Mouse (Mus musculus) MEL-GATA-1-ER (cell line): ENCODE data around the gene Atf6b.

ENCODE experiments used
- DNase-seq: peaks from one replicate; pipeline ENCODE4 v3.0.0-alpha.2; 2012; ENCODE audit warnings: low read depth; ENCODE audit errors: extremely low read depth

The Atf6b gene

DNA sequence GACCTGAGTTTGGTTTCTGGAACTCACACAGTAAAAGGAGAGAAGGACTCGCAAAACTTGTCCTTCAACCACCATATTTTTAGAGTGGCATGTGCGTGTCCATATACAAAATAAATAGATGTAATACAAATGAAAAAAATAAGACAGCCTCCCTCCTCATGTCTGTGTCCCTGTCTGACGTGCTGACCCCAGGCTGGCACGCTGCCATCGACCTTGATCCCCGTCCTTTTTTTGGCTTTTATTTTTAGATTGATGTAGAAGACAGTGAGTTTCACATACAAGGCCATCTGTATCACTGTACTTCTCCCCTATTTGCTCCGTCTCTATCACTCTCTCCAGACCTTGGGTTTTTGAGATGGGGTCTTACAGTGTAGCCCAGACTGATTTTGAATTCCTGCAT, 17.5 kb downstream of the Atf6b start:
- DNase-seq, result no peak

DNA sequence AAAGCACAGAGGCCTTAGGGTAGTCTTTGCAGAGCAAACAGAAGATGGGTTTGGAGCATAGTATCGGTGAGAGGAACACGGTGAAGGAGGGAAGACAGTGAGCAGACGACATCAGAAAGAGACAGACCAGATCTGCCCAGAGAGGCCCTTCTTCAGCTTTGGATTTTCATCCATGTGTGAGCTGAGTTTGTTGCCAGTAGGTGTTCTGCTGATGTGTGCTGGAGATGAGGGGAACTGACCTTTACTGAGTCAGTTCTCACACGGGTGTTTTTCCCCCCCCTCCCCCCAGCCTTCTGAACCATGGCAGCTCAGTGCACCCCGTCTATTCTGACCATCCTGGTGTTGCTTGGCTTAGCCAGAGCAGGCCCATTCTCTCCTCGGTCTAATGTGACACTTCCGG, 23.3 kb downstream of the Atf6b start, which contains the start of gene Tnxb:
Tnxb (plus strand) TSS at position 301 of the 400 bp plus-strand sequence.
- no peak for DNase-seq

DNA sequence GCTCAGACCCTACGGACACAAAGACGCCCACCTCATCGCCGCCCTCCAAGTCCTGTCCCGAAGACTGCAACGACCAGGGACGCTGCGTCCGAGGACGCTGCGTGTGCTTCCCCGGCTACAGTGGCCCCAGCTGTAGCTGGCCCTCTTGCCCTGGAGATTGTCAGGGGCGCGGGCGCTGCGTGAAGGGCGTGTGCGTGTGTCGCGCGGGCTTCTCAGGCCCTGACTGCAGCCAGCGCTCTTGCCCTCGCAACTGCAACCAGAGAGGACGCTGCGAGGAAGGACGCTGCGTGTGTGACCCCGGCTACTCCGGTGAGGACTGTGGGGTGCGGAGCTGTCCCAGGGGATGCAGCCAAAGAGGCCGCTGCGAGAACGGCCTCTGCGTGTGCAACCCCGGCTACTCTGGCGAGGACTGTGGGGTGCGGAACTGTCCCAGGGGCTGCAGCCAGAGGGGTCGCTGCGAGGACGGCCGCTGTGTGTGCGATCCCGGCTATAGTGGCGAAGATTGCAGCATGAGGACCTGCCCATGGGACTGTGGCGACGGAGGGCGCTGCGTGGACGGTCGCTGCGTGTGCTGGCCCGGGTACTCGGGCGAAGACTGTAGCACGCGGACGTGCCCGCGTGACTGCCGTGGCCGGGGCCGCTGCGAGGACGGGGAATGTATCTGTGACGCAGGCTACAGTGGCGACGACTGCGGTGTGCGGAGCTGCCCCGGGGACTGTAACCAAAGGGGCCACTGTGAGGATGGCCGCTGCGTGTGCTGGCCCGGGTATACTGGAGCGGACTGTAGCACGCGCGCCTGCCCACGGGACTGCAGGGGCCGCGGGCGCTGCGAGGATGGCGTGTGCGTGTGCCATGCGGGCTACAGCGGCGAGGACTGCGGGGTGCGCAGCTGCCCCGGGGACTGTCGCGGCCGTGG, 24.5 kb downstream of the Atf6b start:
- DNase-seq, result no peak

DNA sequence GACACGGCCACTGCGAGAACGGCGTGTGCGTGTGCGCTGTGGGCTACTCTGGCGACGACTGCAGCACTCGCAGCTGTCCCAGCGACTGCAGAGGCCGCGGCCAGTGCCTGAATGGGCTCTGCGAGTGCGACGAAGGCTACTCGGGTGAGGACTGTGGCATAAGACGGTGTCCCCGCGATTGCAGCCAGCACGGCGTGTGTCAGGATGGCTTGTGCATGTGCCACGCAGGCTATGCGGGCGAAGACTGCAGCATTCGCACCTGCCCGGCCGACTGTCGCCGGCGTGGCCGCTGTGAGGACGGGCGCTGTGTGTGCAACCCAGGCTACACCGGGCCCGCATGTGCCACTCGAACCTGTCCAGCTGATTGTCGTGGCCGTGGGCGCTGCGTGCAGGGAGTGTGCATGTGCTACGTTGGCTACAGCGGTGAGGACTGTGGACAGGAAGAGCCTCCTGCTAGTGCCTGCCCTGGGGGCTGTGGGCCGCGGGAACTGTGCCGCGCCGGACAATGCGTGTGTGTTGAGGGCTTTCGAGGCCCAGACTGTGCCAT, 25.4 kb downstream of the Atf6b start:
- no peak for DNase-seq

DNA sequence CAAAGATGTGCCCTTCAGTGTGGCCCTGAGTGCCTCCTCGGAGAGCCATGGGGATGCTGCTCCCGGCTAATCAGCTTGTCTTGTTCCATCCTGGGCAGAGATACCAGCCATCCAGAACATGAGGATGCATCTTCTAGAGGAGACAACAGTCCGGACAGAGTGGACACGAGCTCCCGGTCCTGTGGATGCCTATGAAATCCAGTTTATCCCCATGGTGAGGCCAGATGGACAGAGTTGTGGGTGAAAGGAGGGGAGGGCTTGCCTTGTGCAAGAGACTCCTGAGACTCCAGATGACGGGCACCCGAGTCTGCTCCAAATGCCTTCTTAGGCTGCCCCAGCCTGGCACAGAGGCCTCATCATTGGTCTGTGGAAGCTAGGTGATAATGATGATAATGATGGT, 26.2 kb downstream of the Atf6b start:
- DNase-seq, result no peak

DNA sequence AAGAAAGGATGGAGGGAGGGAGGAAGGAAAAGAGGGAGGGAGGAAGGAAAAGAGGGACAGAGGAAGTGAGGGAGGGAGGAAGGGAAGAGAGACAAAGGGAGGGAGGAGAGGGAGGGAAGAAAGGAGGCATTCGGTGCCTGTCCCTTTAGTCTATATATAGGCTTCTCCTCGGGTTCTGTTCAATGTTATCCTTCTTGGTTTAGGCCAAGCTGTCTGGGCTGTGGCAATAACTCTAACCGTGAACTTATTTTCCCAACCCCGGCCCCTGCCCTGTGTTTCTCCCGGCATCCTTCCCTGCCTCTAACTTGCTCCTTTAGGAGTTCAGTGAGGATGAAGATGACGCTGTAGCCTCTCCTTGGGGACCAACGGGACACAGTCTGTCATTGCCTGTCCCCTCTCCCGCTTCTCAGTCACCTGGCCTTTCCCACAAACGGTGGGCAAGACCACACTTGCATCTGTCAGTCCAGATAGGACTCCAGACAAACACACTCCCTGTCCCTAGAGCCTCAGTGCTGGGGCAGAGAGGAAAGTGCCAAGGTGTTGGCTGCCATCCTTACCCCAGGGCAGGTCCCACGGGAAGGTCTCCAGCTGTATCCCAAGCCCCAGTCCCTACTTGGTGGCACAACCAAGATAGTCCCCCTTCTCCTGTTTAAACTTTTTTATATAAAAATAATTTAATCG, 27.7 kb downstream of the Atf6b start:
- DNase-seq, result no peak

DNA sequence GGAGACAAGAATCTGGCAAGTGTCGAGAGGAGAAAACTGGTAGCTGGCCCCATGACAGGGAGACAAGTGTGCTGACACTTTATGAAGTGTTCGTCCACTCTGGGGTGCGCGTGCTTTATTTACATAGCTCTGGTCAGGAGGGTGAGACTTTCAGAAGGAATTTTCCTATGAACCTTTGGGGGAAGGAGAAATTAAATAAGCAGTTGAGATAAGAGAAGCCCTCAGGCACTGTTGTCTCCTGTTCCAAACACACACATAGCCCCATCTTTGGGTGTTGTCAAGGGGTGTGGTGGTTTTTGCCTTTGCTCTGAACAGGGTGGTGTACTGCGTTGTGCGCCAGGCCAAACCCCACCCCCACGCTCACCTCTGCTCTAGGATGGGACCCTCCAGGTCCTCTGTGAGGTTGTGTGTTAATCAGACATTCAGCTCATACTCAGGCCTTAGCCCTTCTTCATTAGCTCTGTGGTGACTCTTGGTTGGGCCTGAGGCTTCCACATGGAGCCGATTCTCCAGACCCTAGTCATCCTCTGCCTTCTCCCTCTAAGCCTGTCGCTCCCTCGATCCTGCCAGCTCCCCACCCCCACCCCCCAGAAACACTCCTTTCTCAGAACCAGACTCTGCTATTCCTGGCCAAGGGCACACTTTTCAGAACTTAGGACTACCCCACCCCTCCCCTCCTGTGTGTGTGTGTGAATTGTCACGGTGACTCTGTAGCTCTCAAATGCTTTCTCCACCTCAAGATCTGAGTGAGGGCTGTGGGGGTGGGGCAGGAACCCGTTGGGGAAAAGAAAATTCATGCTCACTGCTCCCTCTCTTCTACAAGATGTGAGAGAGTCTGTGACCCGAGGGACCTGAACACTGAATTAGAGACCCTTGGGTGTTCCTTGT, 28.5 kb downstream of the Atf6b start:
- DNase-seq, result no peak

DNA sequence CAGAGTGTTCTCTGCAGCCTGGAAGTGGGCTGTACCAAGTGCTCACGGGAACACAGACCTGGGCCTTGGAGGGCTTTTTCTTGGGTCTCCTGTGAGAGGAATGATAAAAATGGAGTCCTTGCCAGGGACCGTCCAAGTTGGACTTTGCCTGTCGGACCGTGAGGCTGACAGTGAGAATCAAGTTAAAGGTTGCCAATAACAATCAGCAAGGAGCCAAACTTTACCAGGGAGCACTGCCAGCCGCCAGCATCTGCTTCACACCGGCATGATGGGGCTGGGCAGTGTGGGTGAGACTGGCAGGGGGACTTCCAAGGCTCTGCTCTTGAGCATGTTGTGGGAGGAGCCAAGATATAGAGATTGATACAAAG, 29.1 kb downstream of the Atf6b start:
- DNase-seq, result no peak

DNA sequence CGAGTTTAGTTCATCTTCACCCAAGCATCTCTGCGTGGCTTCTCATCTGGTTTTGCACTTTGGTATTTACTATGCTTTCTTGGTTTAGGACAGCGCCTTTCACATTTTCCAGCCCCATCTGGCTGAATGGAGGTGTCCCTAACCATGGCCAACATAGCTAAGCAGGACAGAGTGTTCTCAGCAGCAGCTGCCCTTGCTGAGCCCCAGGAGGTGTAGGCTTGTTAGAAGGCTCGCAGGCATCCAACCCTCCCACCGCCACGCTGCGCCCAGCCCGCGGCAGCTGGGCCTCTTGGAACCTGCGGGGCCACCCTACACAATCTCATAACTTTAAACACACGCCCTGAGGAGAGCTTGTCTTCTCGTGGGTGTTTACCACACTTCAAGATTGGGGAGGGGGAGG, 29.7 kb downstream of the Atf6b start:
- no peak for DNase-seq

DNA sequence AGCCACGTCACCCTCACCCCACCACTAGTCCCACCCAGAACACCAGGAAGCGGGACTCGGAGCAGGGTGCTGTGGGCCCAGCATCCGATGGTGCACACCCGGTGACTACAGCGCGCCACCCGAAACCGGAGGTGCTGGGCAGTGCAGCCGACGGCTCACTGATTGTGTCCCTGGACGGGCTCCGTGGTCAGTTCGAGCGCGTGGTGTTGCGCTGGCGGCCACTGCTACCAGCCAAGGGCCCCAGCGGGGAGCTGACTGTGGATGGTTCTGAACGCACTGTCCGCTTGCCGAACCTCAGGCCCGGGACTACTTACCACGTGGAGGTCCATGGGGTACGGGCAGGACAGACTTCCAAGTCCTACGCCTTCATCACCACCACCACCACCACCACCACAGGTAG, 33.2 kb downstream of the Atf6b start:
- no peak for DNase-seq

DNA sequence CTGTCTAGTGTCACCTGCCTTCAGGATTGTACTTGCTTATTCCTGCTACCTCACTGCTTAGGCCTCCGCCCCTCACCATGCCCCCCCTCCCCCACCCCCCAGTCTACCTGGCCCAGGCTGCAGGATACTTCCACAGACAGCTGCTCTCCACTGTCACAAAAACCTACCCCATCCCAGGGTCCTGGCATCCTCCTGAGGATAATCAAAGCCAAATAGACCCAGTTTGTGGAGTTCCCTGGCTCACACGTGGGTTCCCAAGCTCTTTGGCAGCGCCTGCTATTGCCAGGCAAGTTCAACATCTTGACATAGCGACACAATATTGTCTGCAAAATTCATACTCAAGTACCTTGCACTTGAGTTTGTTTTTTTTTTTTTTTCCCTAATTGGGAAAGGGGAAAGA, 33.7 kb downstream of the Atf6b start:
- DNase-seq, result no peak

DNA sequence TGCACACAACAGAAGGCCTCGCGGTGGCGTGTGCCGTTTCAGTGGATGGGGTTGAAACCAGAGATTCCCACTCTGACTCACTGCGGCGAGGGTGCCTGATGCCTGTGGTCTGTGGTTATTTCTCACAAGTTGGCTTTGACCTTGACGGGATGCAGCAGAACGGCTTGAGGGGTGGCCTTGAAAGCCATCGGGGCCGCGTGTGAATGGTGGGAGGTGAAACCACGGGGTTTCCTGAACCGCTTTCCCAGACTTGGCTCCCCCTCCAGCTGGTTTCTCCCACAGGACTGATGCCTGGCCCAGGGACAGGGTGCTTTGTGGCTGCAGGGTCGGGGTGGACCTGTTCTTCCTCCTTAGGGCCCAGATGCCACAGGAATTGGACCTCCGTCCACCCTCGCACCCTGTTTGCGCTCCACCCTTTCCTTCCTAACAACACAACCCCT, 34.2 kb downstream of the Atf6b start:
- no peak for DNase-seq

DNA sequence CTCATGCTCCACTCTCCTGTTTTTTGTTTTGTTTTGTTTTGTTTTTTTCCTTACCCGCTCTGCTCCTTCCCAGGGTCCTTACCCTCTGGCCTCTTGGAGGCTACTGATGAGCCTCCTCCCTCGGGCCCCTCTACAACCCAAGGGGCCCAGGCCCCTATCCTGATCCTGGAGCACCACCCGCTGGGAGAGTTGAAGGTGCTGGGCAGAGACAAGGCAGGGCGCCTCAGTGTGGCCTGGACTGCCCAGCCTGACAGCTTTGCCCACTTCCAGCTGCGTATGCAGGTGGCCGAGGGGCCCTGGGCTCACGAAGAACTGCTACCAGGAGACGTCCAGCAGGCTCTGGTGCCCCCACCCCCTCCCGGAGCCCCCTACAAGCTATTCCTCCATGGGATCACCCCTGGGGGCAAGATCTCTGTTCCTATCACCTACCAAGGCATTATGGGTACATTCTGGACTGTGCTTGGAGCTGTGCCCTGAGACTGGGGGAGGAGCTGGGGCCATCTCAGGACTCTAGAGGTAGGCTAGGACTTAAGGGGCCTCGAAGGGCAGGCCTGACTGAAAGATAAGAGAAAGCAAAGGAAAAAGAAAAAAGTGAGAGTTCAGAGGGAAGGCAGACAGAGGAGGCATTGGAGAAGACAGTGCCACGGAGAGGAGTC, 35.1 kb downstream of the Atf6b start:
- DNase-seq, result no peak

DNA sequence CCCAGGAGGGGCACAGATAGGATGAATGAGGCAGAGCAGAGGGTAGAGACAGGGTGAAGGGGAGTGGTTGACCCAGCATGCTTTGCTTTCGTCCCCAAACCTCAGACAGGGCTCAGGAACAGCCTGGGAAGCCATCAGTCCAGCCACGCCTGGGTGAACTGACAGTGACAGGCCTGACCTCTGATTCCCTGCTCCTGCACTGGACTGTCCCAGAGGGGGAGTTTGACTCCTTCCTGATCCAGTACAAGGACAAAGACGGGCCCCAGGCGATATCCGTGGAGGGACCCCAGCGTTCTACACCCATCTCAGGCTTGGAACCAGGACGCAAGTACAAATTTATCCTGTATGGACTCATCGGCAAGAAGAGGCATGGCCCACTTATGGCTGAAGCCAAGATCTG, 36.2 kb downstream of the Atf6b start:
- DNase-seq, result no peak

DNA sequence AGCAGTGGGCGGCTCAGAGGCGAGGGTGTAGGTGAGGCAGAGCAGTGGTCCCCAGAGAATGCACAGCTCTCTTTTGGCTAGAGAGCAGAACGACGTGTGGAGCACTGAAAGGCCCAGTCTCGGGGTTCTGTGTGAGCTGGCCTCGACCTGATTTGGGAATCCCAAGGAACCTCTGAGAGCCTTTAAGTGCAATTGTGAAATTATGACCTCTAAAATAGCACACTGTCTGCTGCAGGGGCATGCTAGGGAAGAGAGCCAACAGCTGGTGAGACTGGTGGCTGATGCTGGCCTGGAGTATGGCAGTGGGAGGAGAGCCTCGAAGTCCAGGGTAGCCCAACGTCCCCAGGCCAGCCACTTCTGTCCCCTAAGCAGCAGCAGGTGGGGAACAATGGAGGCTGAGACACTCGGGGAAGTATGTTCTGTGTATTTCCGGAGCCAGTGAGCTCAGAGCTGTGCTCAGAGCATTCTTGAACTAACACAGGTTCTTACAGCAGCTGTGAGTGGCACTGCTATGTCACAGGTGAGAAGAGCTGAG, 36.8 kb downstream of the Atf6b start:
- no peak for DNase-seq

DNA sequence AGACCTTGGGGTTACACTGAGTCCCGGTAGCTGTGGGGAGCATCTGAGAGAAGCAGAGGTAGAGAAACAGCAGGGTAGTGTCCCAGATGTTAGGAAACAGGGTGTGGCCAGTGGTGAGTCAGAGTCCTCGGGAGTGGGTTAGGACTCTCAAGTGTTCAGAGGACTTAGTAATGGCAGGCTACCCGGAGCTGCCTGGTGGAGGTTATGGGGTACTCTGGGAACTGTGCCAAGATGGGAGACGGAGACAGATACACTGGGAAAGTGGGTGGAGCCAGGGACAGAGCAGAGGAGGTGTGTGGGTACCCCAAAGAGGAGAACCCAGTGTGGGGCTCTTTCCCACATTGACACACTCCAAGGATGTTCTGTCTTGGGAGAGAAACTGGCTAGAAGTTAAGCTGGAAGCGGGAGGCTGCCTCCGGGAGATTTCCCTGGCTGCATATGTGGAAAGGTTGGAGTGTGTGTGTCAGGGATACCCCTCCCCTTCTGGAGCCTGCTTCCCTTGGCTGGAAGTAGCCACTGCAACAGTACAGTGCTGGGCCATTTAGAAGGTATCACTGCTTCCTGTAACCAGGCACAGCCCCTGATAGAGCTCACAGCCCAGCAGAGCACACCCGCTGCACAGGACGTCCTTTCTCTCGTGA, 37.4 kb downstream of the Atf6b start:
- no peak for DNase-seq

DNA sequence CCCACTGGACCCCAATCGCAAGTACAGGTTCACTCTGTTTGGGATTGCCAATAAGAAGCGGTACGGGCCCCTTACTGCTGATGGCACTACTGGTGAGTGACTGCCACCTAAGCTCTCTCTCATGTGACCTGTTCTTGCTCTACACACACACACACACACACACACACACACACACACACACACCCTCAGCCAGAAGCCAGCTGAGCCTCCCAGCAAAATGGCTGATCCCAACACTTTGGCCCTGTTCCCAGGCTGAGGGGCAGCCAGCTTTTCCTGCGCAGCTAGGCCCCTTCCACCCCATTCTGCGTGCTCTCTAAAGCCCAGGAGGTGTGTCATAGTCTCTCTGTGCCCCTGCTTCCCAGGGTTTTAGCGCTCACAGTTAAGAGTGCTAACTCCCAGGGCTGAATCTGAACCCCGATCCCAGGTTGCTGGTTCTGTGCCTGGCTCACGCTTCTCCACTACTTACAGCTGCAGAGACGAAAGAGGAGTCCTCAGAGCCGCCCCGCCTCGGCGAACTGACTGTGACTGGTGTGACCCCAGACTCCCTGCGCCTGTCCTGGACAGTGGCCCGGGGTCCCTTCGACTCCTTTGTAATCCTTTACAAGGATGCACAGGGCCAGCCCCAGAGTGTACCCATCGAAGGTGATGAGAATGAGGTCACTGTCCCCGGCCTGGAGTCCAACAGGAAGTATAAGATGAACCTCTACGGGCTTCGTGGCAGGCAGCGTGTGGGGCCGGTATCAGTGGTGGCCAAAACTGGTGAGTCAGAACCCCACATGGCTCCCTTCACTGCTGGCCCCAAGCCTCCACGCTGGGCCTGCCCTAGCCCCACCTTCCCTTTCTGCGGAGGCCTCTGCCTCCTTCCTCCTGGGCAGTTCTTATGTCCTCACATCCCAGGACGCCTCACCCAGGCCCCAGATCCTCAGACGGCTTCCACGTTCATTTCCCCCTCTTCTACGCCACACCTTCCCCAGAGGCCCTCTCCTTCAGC, 38.5 kb downstream of the Atf6b start:
- DNase-seq, result no peak

DNA sequence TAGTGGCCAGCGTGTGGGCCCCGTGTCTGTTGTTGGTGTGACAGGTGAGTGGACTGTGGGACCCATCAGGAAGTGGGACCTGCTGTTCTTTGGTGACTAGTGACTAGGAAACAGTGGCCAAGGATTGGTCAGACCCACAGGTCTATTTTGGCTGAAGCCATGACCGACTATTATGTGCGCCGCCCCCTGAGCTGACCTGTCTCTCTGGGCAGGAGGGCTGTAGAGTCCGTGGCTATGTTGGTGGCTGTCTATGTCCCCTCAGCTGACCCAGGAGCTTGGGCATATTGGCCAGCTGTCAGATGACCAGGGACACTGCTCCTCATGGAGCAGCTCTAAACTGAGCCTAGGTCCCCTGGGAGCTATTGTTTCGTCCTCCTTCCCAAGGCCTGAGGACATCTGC, 41.9 kb downstream of the Atf6b start:
- no peak for DNase-seq

DNA sequence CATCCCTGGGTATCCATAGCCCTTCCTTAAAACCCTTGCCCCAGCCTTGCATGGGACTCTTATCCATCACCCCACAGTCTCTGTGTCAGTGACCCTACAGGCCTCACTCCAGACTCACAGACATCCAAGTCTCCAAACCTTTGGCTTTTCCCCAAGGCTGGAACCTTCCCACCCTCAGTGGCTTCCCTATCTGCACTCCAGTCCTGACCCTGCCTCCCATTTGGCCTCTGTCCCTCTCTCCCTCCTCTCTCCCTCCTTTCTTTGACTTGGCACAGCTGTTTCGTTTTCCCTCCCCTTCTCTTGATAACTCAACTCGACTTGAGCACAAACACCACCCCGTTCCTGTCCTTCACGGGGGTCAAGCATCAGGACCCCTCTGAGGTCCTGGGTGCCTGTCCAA, 43.5 kb downstream of the Atf6b start:
- no peak for DNase-seq
